Mouse (Mus musculus) urinary bladder, postnatal 36 days (tissue): ENCODE data around the gene Gp1bb.

Experiments used
- DNase-seq, 2 experiments: peaks; one replicate each; pipeline ENCODE4 v3.0.0; 2022; ENCODE audit warnings: low spot score in 2 of 2, mixed read lengths in 1 of 2

Gp1bb gene

GRCm38 (mm10) chr16:18581050-18581622 lies 41.1 kb downstream of the Gp1bb start:
- DNase-seq = no peak

- no peak for DNase-seq
These were observed 41.8 kb downstream of the Gp1bb start for GRCm38 (mm10) chr16:18580389-18580788.

GRCm38 (mm10) chr16:18577599-18578160 lies 44.5 kb downstream of the Gp1bb start:
- no peak for DNase-seq

- DNase-seq = no peak
These were observed 45.1 kb downstream of the Gp1bb start for GRCm38 (mm10) chr16:18577071-18577470.

- DNase-seq = no peak
These were observed 48.0 kb downstream of the Gp1bb start for GRCm38 (mm10) chr16:18574196-18574595.
